Mouse (Mus musculus) heart, postnatal 4 days (tissue): Measurements from ENCODE around the gene Rora. TPM values are rescaled to one million over a fixed set of nuclear protein-coding genes. Genes with fewer than 3 reads are reported as not detected.

ENCODE experiments used
- DNase-seq: peaks from one replicate; pipeline ENCODE4 v3.0.0; 2021
- total RNA-seq, 2 experiments: library from RNA; stranded (reverse); gene quantifications; 2 replicates each; pipeline ENCODE4 v1.2.3; 2021

Gene Rora
- total RNA-seq, 2 experiments from 2014 or later, result 17.0 to 18.1 TPM

- no peak for DNase-seq
These were observed 705.2 kb downstream of the Rora start for GRCm38 (mm10) chr9:69358797-69359196.

- DNase-seq, result no peak
These were observed 708.4 kb downstream of the Rora start for GRCm38 (mm10) chr9:69361951-69362445.

DNA sequence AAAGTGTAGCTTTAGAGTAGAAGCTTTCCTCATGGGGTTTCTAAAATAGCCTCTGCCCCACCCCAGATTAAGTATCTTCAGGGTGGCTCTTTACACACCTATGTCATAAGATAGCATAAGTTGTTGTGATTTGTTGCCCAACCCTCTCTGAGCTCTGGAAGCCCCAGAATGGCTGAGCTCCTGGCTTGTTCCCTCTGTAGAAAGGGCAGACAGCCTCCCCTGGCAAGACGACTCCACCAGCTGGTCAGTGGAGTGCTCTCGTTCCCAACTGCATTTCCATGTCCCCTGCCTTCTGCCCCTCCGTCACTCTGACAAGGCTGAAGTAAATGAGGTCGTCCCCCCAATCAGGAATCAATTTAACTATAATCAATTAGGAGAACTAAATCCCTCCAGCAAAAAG is 709.2 kb downstream of the Rora start:
- no peak for DNase-seq

GRCm38 (mm10) chr9:69364117-69364516 is 710.5 kb downstream of the Rora start:
- DNase-seq, result no peak

DNA sequence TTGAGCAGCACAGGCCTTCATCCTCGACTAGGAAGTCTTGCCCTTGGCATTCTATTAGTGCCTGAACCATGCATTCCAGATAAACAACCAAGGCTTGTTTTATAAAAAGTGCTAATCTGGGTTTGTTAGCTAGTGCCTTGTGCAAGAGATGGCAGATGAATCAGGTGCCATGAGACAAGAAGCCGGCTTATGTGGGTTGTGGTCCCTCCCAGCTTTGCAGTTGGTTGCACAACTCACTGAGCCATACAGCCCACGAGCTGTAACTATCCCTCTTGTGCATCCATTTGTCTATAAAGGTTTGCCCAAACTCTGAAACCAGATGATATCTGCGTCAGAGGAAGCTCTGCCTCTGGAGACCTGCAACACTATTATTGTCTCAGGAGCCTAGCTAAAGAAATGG is 713.5 kb downstream of the Rora start:
- no peak for DNase-seq

DNA sequence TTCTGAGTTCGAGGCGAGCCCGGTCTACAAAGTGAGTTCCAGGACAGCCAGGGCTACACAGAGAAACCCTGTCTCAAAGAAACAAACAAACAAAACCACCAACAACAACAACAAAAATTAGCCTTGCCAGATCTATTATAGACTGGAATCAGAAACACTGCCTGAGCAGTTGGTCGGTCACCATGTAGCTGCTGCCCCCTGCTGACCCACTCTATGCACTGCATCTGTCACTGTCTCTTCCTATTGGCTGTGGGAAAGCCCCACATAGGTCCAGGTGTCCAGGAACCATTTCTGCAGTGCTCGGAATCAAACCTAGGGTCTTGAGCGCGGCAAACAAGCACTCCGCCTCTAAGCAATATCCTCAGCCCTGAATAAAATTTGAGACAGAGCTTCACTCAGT is 714.5 kb downstream of the Rora start:
- peak; percentile 80 for DNase-seq

GRCm38 (mm10) chr9:69371046-69371724 is 717.6 kb downstream of the Rora start:
- peak; percentile 13 for DNase-seq

DNA sequence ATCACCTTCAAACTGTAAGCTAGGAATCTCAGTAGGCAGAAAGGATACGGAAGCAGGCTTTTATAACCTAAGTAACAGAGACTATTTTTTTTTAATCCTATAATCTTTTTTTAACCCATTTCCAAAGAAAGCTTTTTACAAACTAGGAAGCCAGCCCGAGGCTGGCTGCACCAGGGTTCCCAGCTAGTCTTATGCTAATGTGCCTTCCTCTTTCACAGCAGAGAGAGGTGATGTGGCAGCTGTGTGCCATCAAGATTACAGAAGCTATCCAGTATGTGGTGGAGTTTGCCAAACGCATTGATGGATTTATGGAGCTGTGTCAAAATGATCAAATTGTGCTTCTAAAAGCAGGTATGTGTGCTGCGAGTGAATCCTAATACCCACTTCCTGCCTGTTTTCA is 719.3 kb downstream of the Rora start:
- no peak for DNase-seq

- no peak for DNase-seq
These were observed 723.5 kb downstream of the Rora start for GRCm38 (mm10) chr9:69376982-69377653.

DNA sequence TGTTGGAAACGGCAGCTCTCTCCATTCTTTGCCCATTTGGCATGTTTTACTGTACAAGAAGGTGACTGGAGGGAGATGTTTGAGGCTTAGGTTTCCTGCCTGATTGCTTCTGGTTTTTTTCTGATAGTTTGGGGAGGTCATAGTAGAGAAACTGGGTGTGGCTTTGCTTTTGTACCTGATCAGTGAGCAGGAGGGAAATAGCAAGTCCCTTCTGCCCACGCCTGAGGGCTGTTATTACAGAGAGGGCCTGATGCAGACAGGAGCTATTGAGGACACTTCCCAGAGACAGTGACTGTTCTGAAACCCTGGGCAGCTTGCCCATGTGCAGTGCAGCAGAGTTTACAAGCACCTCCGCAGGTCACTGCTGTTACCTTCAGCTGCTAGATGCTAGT is 724.1 kb downstream of the Rora start:
- DNase-seq, result no peak

- DNase-seq, result no peak
These were observed 727.0 kb downstream of the Rora start for GRCm38 (mm10) chr9:69380546-69380945.

DNA sequence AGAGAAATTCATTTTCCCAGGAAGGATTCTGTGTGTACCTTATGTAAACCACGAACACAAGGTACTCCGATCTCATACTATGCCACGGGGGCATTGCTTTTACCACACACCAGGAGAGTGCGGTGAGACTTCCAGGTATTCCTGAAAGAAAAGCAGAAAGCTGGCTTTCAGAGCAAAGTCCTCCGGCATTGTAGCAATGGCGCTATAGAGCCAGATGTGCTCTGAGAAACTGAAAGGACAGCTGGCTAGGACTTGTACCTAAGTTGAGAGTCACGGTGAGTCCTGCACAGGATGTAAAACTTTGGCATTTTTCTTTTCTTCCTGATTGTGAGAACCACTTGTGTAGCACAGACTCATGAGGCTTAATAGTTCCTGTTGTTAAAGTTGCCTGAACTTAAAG is 728.2 kb downstream of the Rora start:
- no peak for DNase-seq

- no peak for DNase-seq
These were observed 730.9 kb downstream of the Rora start for GRCm38 (mm10) chr9:69384475-69384874.

- no peak for DNase-seq
These were observed 731.3 kb downstream of the Rora start for GRCm38 (mm10) chr9:69384905-69385304.

GRCm38 (mm10) chr9:69387296-69387695 is 733.7 kb downstream of the Rora start:
- no peak for DNase-seq

- DNase-seq, result no peak
These were observed 737.0 kb downstream of the Rora start for GRCm38 (mm10) chr9:69390631-69391030.

GRCm38 (mm10) chr9:69394234-69394633 is 740.6 kb downstream of the Rora start:
- DNase-seq, result no peak

GRCm38 (mm10) chr9:69397432-69397759 is 743.8 kb downstream of the Rora start:
- DNase-seq, result no peak

GRCm38 (mm10) chr9:69397760-69398452 is 744.3 kb downstream of the Rora start, which contains the start of gene Ice2:
TSS of gene Ice2 (plus strand) at chr9:69397906.
- DNase-seq, result peak; percentile 80

DNA sequence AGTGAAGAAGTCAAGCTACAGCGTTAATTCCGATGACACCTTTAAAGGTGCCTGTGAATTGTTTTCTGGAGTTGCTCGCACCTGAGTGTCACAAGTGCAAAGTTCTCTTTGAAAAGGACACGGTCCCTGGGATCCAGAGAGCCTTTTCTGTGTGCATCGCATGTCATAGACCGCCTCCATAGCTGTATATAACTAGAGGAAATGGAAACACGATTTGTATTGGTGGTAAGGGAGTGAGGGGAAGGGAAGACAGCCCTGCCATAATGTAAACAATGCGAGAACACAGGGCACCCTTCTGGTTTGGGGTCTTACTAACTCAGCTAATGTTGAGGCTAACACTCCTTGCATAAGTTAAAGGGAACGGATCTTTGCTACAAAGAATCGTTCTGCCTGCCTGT is 744.9 kb downstream of the Rora start:
- DNase-seq, result no peak

DNA sequence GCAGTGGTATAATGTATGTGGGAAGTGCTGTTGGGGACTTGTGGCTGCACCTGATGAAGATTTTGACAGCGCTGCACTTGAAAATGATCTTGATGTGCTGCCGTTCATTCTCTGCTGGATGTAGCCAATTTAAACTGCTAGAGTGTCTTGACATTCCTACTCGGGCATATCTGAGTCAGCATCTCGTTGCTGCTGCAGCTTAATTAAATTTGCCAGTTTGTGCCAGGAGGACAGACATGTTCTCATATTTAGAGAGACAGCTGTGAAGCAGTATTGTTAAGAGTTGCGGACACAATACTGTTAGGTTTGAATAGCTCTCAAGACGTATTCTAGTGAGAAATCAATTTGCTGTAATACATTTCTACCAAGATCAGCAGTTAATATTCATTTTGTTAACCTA is 751.1 kb downstream of the Rora start:
- no peak for DNase-seq

DNA sequence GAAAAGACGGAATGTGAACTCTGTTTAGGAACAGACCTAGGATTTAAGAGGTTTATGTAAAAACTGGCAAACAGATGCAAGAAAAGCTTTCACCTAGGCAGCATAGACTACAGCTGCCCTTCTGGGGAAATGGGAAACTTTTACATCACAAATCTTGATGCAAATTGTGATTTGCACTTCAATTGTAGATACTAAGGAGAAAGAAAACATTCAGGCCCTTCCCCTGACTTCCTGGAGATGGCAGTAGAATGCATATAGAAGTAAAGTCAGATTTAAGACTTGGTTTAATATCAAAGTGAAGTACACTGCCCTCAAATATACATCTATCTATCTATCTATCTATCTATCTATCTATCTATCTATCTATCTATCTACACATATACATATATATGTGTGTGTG is 765.9 kb downstream of the Rora start:
- no peak for DNase-seq

DNA sequence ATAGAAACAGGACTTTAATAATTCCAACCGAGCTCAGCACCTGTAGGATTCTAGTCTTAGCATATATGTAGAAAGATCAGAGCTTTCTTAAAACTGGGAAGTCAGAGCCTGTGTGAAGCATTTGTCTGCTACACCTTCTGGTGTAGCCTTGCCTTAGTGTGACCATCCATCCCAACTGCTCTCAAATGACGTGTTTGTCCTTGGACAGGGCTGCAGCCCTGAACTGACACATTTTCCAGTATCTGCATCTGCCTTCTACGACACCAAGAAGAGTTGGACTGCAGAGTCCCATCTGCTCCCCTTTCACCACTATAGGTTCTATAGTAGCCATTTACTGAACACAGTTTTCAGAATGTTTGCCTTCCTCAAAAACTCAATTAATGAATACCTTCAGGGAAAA is 776.9 kb downstream of the Rora start:
- DNase-seq, result no peak
